8 mouse cellular contexts compared by ENCODE assay signal in genomic region chr8:56550558-56551360, GRCm38 (mm10). TPM values are rescaled to one million over a fixed set of nuclear protein-coding genes. Genes with fewer than 3 reads are reported as not detected.
DNase-seq lines count a peak whose midpoint lies in the region; ATAC-seq lines count a peak whose summit lies in the region.

Gene Cep44 (minus strand): TSS chr8:56551047.
Gene Fbxo8 (plus strand): TSS chr8:56551090.

- DNase-seq in c-Kit-negative CD71-positive TER-119-positive erythroid progenitor cells, embryonic 14.5 days (ENCODE audit: low read depth, low spot score): peak; percentile 71
- DNase-seq in fibroblast of lung, adult 2 months (ENCODE audit: low read depth): peak; percentile 54
- peak; percentile 89 for DNase-seq in kidney, postnatal 14 days
- peak; percentile 72 for DNase-seq in liver, embryonic 13.5 days
- peak; percentile 85 for DNase-seq in neural tube, embryonic 10.5 days (ENCODE audit: extremely low spot score, low spot score)

- peak; percentile 66 for ATAC-seq in CD4-positive, CD25-positive, alpha-beta regulatory T cell, adult 4 months
- ATAC-seq in heart, embryonic 14.5 days (ENCODE audit: insufficient number of reproducible peaks, insufficient read depth, low FRiP score, low read depth): peak; percentile 79
- peak; percentile 82 for ATAC-seq in liver, embryonic 13.5 days (ENCODE audit: low read depth)
- peak; percentile 85 for ATAC-seq in stomach, embryonic 16.5 days (ENCODE audit: insufficient read depth, low FRiP score)

- H3K4me2 ChIP-seq in heart, embryonic 14.5 days (ENCODE audit: low read length): peak within 1 kb of the TSS; percentile 77
- peak within 1 kb of the TSS; percentile 90 for H3K4me2 ChIP-seq in liver, embryonic 13.5 days
- peak within 1 kb of the TSS; percentile 62 for H3K4me2 ChIP-seq in stomach, embryonic 16.5 days (ENCODE audit: low read depth, low read length)

- H3K4me3 ChIP-seq in heart, embryonic 14.5 days (ENCODE audit: control insufficient read depth in 1 of 2, insufficient read depth in 1 of 2, low read depth in 1 of 2, low read length in 2 of 2): peak within 1 kb of the TSS; percentile 86 to 91
- H3K4me3 ChIP-seq in liver, embryonic 13.5 days (replicated peaks): peak within 1 kb of the TSS; percentile 82
- H3K4me3 ChIP-seq in stomach, embryonic 16.5 days (replicated peaks; ENCODE audit: low read length): peak within 1 kb of the TSS; percentile 97

- H3K4me1 ChIP-seq in heart, embryonic 14.5 days (ENCODE audit: control insufficient read depth in 2 of 2, insufficient read depth in 2 of 2, low read length in 2 of 2): peaks cover 2 to 17% of the 10 kb centered on the region in 2 experiments; a peak in 3 of 4 replicates
- peaks cover 24% of the 10 kb centered on the region for H3K4me1 ChIP-seq in liver, embryonic 13.5 days (replicated peaks)
- H3K4me1 ChIP-seq in stomach, embryonic 16.5 days (ENCODE audit: control insufficient read depth, insufficient read depth, low read length): peaks cover 11% of the 10 kb centered on the region

- peak within 1 kb of the TSS; percentile 79 to 90 for H3K27ac ChIP-seq in heart, embryonic 14.5 days (replicated peaks in 1 of 2; ENCODE audit: control insufficient read depth in 1 of 2, insufficient read depth in 1 of 2, low read depth in 2 of 2, low read length in 2 of 2)
- H3K27ac ChIP-seq in liver, embryonic 13.5 days: peak within 1 kb of the TSS; percentile 89
- H3K27ac ChIP-seq in stomach, embryonic 16.5 days (ENCODE audit: low read length): peak within 1 kb of the TSS; percentile 91

- H3K9me3 ChIP-seq in heart, embryonic 14.5 days (ENCODE audit: control insufficient read depth, low read length): no peaks in the 10 kb centered on the region
- no peaks in the 10 kb centered on the region for H3K9me3 ChIP-seq in liver, embryonic 13.5 days (replicated peaks)
- H3K9me3 ChIP-seq in stomach, embryonic 16.5 days (replicated peaks; ENCODE audit: control insufficient read depth, low read length): no peaks in the 10 kb centered on the region

- peak within 1 kb of the TSS; percentile 82 for H3K9ac ChIP-seq in heart, embryonic 14.5 days (ENCODE audit: low read length)
- H3K9ac ChIP-seq in liver, embryonic 13.5 days: peak within 1 kb of the TSS; percentile 90
- peak within 1 kb of the TSS; percentile 75 for H3K9ac ChIP-seq in stomach, embryonic 16.5 days (ENCODE audit: low read length)

- no peaks in the 10 kb centered on the region for H3K27me3 ChIP-seq in heart, embryonic 14.5 days (ENCODE audit: control insufficient read depth, insufficient read depth, low read length)
- H3K27me3 ChIP-seq in liver, embryonic 13.5 days: no peaks in the 10 kb centered on the region
- H3K27me3 ChIP-seq in stomach, embryonic 16.5 days (ENCODE audit: control insufficient read depth, insufficient read depth, low read length): no peaks in the 10 kb centered on the region

- H3K36me3 ChIP-seq in heart, embryonic 14.5 days (ENCODE audit: control insufficient read depth, insufficient read depth, low read length): peaks cover 8% of the 10 kb centered on the region
- 0 out of 2 replicates have a peak, but pooled peaks cover 6% of the 10 kb centered on the region for H3K36me3 ChIP-seq in liver, embryonic 13.5 days
- H3K36me3 ChIP-seq in stomach, embryonic 16.5 days (ENCODE audit: control insufficient read depth, insufficient read depth, low read length): no peaks in the 10 kb centered on the region

- under 1% methylated on average over 53 of the region's 53 CpGs for WGBS in heart, embryonic 14.5 days
- under 1% methylated on average over 53 of the region's 53 CpGs for WGBS in liver, embryonic 13.5 days (ENCODE audit: insufficient replicate concordance)
- WGBS in stomach, embryonic 16.5 days: under 1% methylated on average over 53 of the region's 53 CpGs

RNA-seq across cellular contexts. Expression of gene Cep44, which starts in this region (rescaled TPM):
- polyA plus RNA-seq in CD4-positive, CD25-positive, alpha-beta regulatory T cell, adult 4 months (2017; shearing (Covaris generic)): 10 to 100 TPM; 27.6 to 30.5 TPM
- polyA plus RNA-seq in heart, embryonic 14.5 days (2014; fragmentation: Nextera tagmentation; extraction: Ambion mirVana): 22.2 and 23.7 TPM in 2 replicates
- 20.1 and 21.9 TPM in 2 replicates for polyA plus RNA-seq in liver, embryonic 13.5 days (2015; fragmentation: Nextera tagmentation; extraction: Ambion mirVana)
- 29.6 and 36.4 TPM in 2 replicates for polyA plus RNA-seq in stomach, embryonic 16.5 days (2015; fragmentation: Nextera tagmentation; extraction: Ambion mirVana)

RNA-seq across cellular contexts. Expression of gene Fbxo8, which starts in this region (rescaled TPM):
- 10 to 100 TPM; 41.6 to 57.6 TPM for polyA plus RNA-seq in CD4-positive, CD25-positive, alpha-beta regulatory T cell, adult 4 months (2017; shearing (Covaris generic))
- polyA plus RNA-seq in heart, embryonic 14.5 days (2014; fragmentation: Nextera tagmentation; extraction: Ambion mirVana): 48.0 and 53.6 TPM in 2 replicates
- polyA plus RNA-seq in liver, embryonic 13.5 days (2015; fragmentation: Nextera tagmentation; extraction: Ambion mirVana): 43.1 and 51.3 TPM in 2 replicates
- 42.6 and 44.1 TPM in 2 replicates for polyA plus RNA-seq in stomach, embryonic 16.5 days (2015; fragmentation: Nextera tagmentation; extraction: Ambion mirVana)

Comparison
In these comparisons a context has a peak if more than half of its experiments do, and no peak if none do; other contexts are left out.
1. Peak in every context shown above with its lines: DNase-seq, ATAC-seq, H3K4me3 ChIP-seq and H3K27ac ChIP-seq.